Mouse (Mus musculus) heart, embryonic 16.5 days (tissue): Measurements from ENCODE around the gene Exoc7. TPM values are rescaled to one million over a fixed set of nuclear protein-coding genes. Genes with fewer than 3 reads are reported as not detected.
A peak's percentile ranks its signal among the peaks of the same experiment; 100 is the strongest.

Experiments
- ATAC-seq: fragments of 200-750 bp; cut with Nextera tagmentation; replicated peaks from 2 replicates; pipeline ENCODE4 v1.8.0; 2017; ENCODE audit warnings: moderate number of reproducible peaks; ENCODE audit not compliant: insufficient read depth, low FRiP score; ENCODE audit errors: extremely low read depth
- H3K27ac ChIP-seq: fragments of 300-500 bp; sonication (generic); 2 replicates; pipeline ENCODE4 v1.5.1; 2014; ENCODE audit warnings: mild to moderate bottlenecking, low read length, control low read depth, moderate library complexity
- H3K27me3 ChIP-seq: fragments of 300-500 bp; sonication (generic); 2 replicates; pipeline ENCODE4 v1.6.1; 2014; ENCODE audit warnings: low read length, mixed read lengths; ENCODE audit not compliant: control insufficient read depth, insufficient read depth
- H3K36me3 ChIP-seq: fragments of 300-500 bp; sonication (generic); 2 replicates; pipeline ENCODE4 v1.6.1; 2014; ENCODE audit not compliant: control insufficient read depth, insufficient read depth
- H3K4me1 ChIP-seq: fragments of 300-500 bp; sonication (generic); 2 replicates; pipeline ENCODE4 v1.6.1; 2014; ENCODE audit warnings: low read length, mixed read lengths; ENCODE audit not compliant: control insufficient read depth, insufficient read depth
- H3K4me2 ChIP-seq: fragments of 300-500 bp; sonication (generic); 2 replicates; pipeline ENCODE4 v1.6.1; 2014; ENCODE audit warnings: low read depth, mild to moderate bottlenecking, control low read depth, low read length
- H3K4me3 ChIP-seq: fragments of 300-500 bp; sonication (generic); 2 replicates; pipeline ENCODE4 v1.5.1; 2014; ENCODE audit warnings: mild to moderate bottlenecking, control low read depth, low read length
- H3K9ac ChIP-seq: fragments of 300-500 bp; sonication (generic); 2 replicates; pipeline ENCODE4 v1.6.1; 2014; ENCODE audit warnings: low read length, control low read depth
- H3K9me3 ChIP-seq: fragments of 300-500 bp; sonication (generic); replicated peaks from 2 replicates; pipeline ENCODE4 v1.6.1; 2016; ENCODE audit warnings: low read length; ENCODE audit not compliant: control insufficient read depth
- WGBS: fragments of 180-500 bp; shearing (Covaris S2); extraction: QIAGEN DNeasy Blood & Tissue Kit; methylation state at CpG from one replicate; pipeline ENCODE4 v1.1.7; 2014; 5-methylcytosine and 5-hydroxymethylcytosine counted together
- polyA plus RNA-seq: library from polyadenylated mRNA; unstranded; fragments of >200 nt; fragmentation: Nextera tagmentation; extraction: Ambion mirVana; gene quantifications from 2 replicates; pipeline ENCODE4 v1.2.1, GENCODE M21; 2015

Gene Exoc7
- polyA plus RNA-seq, 1 experiment from 2014 or later, result 54.6 TPM

GRCm38 (mm10) chr11:116336393-116336792 lies 29.4 kb upstream of the Exoc7 start:
- H3K9ac ChIP-seq, result no peak overlapping the region
- 92% methylated on average over 4 of the region's 4 CpGs for WGBS
- peaks cover 23% of the 10 kb centered on the region for H3K27me3 ChIP-seq
- H3K9me3 ChIP-seq, result no peaks in the 10 kb centered on the region
- H3K4me3 ChIP-seq, result no peak overlapping the region
- H3K27ac ChIP-seq, result no peak overlapping the region
- ATAC-seq, result no peak
- no peaks in the 10 kb centered on the region for H3K36me3 ChIP-seq
- H3K4me2 ChIP-seq, result peak overlapping the region; percentile 90
- H3K4me1 ChIP-seq, result peaks cover 5% of the 10 kb centered on the region

- H3K4me1 ChIP-seq, result peaks cover 5% of the 10 kb centered on the region
- no peak within 1 kb of the TSS for H3K27ac ChIP-seq
- peak within 1 kb of the TSS; percentile 90 for H3K4me2 ChIP-seq
- WGBS, result under 1% methylated on average over 61 of the region's 61 CpGs
- H3K9ac ChIP-seq, result peak within 1 kb of the TSS; percentile 71
- no peaks in the 10 kb centered on the region for H3K9me3 ChIP-seq
- H3K36me3 ChIP-seq, result no peaks in the 10 kb centered on the region
- ATAC-seq, result peak; percentile 93
- H3K27me3 ChIP-seq, result peaks cover 23% of the 10 kb centered on the region
- H3K4me3 ChIP-seq, result peak within 1 kb of the TSS; percentile 63
Observed at GRCm38 (mm10) chr11:116335244-116336036, 28.4 kb upstream of the Exoc7 start, which contains the start of gene Foxj1. TSS of gene Foxj1 (minus strand) at chr11:116335399.

- 5% methylated on average over 26 of the region's 26 CpGs for WGBS
- no peaks in the 10 kb centered on the region for H3K36me3 ChIP-seq
- peaks cover 23% of the 10 kb centered on the region for H3K27me3 ChIP-seq
- no peak for ATAC-seq
- no peaks in the 10 kb centered on the region for H3K9me3 ChIP-seq
- no peak overlapping the region for H3K9ac ChIP-seq
- H3K4me3 ChIP-seq, result peak overlapping the region; percentile 21
- H3K4me2 ChIP-seq, result peak overlapping the region; percentile 90
- no peak overlapping the region for H3K27ac ChIP-seq
- peaks cover 7% of the 10 kb centered on the region for H3K4me1 ChIP-seq
Observed at GRCm38 (mm10) chr11:116334417-116334782, 27.4 kb upstream of the Exoc7 start.

GRCm38 (mm10) chr11:116333526-116334416 lies 26.7 kb upstream of the Exoc7 start:
- no peaks in the 10 kb centered on the region for H3K36me3 ChIP-seq
- ATAC-seq, result no peak
- peaks cover 7% of the 10 kb centered on the region for H3K4me1 ChIP-seq
- H3K4me2 ChIP-seq, result peak overlapping the region; percentile 90
- H3K27me3 ChIP-seq, result peaks cover 23% of the 10 kb centered on the region
- no peaks in the 10 kb centered on the region for H3K9me3 ChIP-seq
- H3K4me3 ChIP-seq, result peak overlapping the region; percentile 21
- WGBS, result 24% methylated on average over 31 of the region's 31 CpGs
- H3K9ac ChIP-seq, result no peak overlapping the region
- no peak overlapping the region for H3K27ac ChIP-seq

GRCm38 (mm10) chr11:116332983-116333270 lies 25.9 kb upstream of the Exoc7 start:
- H3K4me2 ChIP-seq, result no peak overlapping the region
- peaks cover 23% of the 10 kb centered on the region for H3K27me3 ChIP-seq
- no peak overlapping the region for H3K9ac ChIP-seq
- no peak overlapping the region for H3K27ac ChIP-seq
- H3K4me3 ChIP-seq, result no peak overlapping the region
- H3K9me3 ChIP-seq, result no peaks in the 10 kb centered on the region
- ATAC-seq, result no peak
- WGBS, result 88% methylated on average over 3 of the region's 3 CpGs
- no peaks in the 10 kb centered on the region for H3K36me3 ChIP-seq
- peaks cover 7% of the 10 kb centered on the region for H3K4me1 ChIP-seq

- peaks cover 7% of the 10 kb centered on the region for H3K4me1 ChIP-seq
- no peak overlapping the region for H3K4me2 ChIP-seq
- no peak overlapping the region for H3K4me3 ChIP-seq
- H3K27me3 ChIP-seq, result peaks cover 23% of the 10 kb centered on the region
- H3K9me3 ChIP-seq, result no peaks in the 10 kb centered on the region
- H3K9ac ChIP-seq, result no peak overlapping the region
- no peak overlapping the region for H3K27ac ChIP-seq
- ATAC-seq, result no peak
- 51% methylated on average over 19 of the region's 19 CpGs for WGBS
- H3K36me3 ChIP-seq, result no peaks in the 10 kb centered on the region
Observed at GRCm38 (mm10) chr11:116332232-116332982, 25.4 kb upstream of the Exoc7 start.

- H3K9me3 ChIP-seq, result no peaks in the 10 kb centered on the region
- no peak overlapping the region for H3K4me3 ChIP-seq
- ATAC-seq, result no peak
- no peak overlapping the region for H3K4me2 ChIP-seq
- 77% methylated on average over 7 of the region's 7 CpGs for WGBS
- H3K27ac ChIP-seq, result no peak overlapping the region
- peaks cover 23% of the 10 kb centered on the region for H3K27me3 ChIP-seq
- H3K4me1 ChIP-seq, result peaks cover 3% of the 10 kb centered on the region; the same call in 1 of the 2 replicates
- no peaks in the 10 kb centered on the region for H3K36me3 ChIP-seq
- no peak overlapping the region for H3K9ac ChIP-seq
Observed at GRCm38 (mm10) chr11:116330211-116330518, 23.1 kb upstream of the Exoc7 start.

- peak overlapping the region; percentile 42; the same call in 1 of the 2 replicates for H3K9ac ChIP-seq
- WGBS, result 54% methylated on average over 18 of the region's 18 CpGs
- H3K36me3 ChIP-seq, result no peaks in the 10 kb centered on the region
- H3K4me2 ChIP-seq, result no peak overlapping the region
- H3K27ac ChIP-seq, result no peak overlapping the region
- no peak overlapping the region for H3K4me3 ChIP-seq
- H3K4me1 ChIP-seq, result peaks cover 3% of the 10 kb centered on the region; the same call in 1 of the 2 replicates
- H3K27me3 ChIP-seq, result peaks cover 17% of the 10 kb centered on the region
- peak; percentile 30; the same call in 1 of the 2 replicates for ATAC-seq
- H3K9me3 ChIP-seq, result no peaks in the 10 kb centered on the region
Observed at GRCm38 (mm10) chr11:116329314-116330210, 22.5 kb upstream of the Exoc7 start.
